Mouse (Mus musculus) fibroblast of lung, adult 2 months (primary cell): ENCODE results near the gene Yaf2.

ENCODE experiments used
- DNase-seq: peaks from one replicate; pipeline ENCODE4 v3.0.0-alpha.2; 2011; ENCODE audit warnings: low read depth

Yaf2 gene

GRCm38 (mm10) chr15:93285244-93285643, 51.5 kb downstream of the Yaf2 start:
- no peak for DNase-seq

- DNase-seq, result no peak
These were observed 52.4 kb downstream of the Yaf2 start for GRCm38 (mm10) chr15:93284326-93284725.

GRCm38 (mm10) chr15:93283349-93283748, 53.4 kb downstream of the Yaf2 start:
- DNase-seq, result no peak

- DNase-seq, result no peak
These were observed 60.5 kb downstream of the Yaf2 start for GRCm38 (mm10) chr15:93276276-93276675.

GRCm38 (mm10) chr15:93275623-93276022, 61.1 kb downstream of the Yaf2 start:
- peak; percentile 35 for DNase-seq

GRCm38 (mm10) chr15:93274679-93275583, 61.8 kb downstream of the Yaf2 start, which contains the start of gene Gxylt1:
Gene Gxylt1, minus strand, starts transcription at chr15:93275179.
- peak; percentile 94 for DNase-seq

GRCm38 (mm10) chr15:93273788-93274678, 62.7 kb downstream of the Yaf2 start:
- no peak for DNase-seq

- no peak for DNase-seq
These were observed 63.8 kb downstream of the Yaf2 start for GRCm38 (mm10) chr15:93272948-93273347.

GRCm38 (mm10) chr15:93270289-93270855, 66.4 kb downstream of the Yaf2 start:
- DNase-seq, result no peak

- no peak for DNase-seq
These were observed 67.2 kb downstream of the Yaf2 start for GRCm38 (mm10) chr15:93269572-93269971.

GRCm38 (mm10) chr15:93268001-93268400, 68.7 kb downstream of the Yaf2 start:
- DNase-seq, result no peak

GRCm38 (mm10) chr15:93267479-93267878, 69.3 kb downstream of the Yaf2 start:
- DNase-seq, result no peak

GRCm38 (mm10) chr15:93266361-93266760, 70.4 kb downstream of the Yaf2 start:
- no peak for DNase-seq

GRCm38 (mm10) chr15:93265728-93266127, 71.0 kb downstream of the Yaf2 start:
- DNase-seq, result no peak

- DNase-seq, result no peak
These were observed 71.5 kb downstream of the Yaf2 start for GRCm38 (mm10) chr15:93265231-93265630.

GRCm38 (mm10) chr15:93264221-93264620, 72.5 kb downstream of the Yaf2 start:
- DNase-seq, result no peak

- DNase-seq, result no peak
These were observed 73.2 kb downstream of the Yaf2 start for GRCm38 (mm10) chr15:93263566-93263965.

- no peak for DNase-seq
These were observed 73.9 kb downstream of the Yaf2 start for GRCm38 (mm10) chr15:93262818-93263217.

GRCm38 (mm10) chr15:93262274-93262673, 74.5 kb downstream of the Yaf2 start:
- no peak for DNase-seq

GRCm38 (mm10) chr15:93259933-93260332, 76.8 kb downstream of the Yaf2 start:
- no peak for DNase-seq

- no peak for DNase-seq
These were observed 81.4 kb downstream of the Yaf2 start for GRCm38 (mm10) chr15:93255295-93255694.

GRCm38 (mm10) chr15:93253172-93253571, 83.6 kb downstream of the Yaf2 start:
- no peak for DNase-seq
